Mouse (Mus musculus): ENCODE results near the gene Tspan2.
A peak's percentile ranks its signal among the peaks of the same experiment; 100 is the strongest.

The Tspan2 gene

DNA sequence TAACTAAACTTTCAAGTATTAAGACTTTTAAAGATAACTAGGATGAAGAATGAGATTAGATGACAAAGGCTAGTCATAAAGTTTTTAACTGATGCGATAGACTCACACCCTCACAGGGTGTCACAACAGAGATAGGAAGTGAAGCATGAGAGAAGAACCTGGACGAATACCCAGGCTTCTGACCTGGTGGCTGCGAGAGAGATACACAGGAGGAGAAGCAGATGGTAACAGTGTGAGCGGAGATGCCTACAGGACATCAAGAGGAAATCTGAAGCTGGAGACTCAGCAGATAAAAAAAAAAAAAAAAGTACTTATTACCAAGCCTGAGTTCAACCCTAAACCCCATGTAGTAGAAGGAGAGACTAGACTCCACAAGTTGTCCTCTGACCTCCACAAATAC is 38.7 kb downstream of the Tspan2 start:
- no peak for DNase-seq (ENCODE audit: low spot score)

- DNase-seq (ENCODE audit: low spot score) = no peak
Measured at GRCm38 (mm10) chr3:102782618-102783017, 48.3 kb downstream of the Tspan2 start, which contains the start of gene Tshb. Gene Tshb (minus strand): TSS chr3:102782718.

- DNase-seq (ENCODE audit: low spot score) = no peak
Measured at GRCm38 (mm10) chr3:102787369-102787768, 53.0 kb downstream of the Tspan2 start.

- DNase-seq (ENCODE audit: low spot score) = peak; percentile 86
Measured at GRCm38 (mm10) chr3:102803937-102804336, 69.6 kb downstream of the Tspan2 start.

DNA sequence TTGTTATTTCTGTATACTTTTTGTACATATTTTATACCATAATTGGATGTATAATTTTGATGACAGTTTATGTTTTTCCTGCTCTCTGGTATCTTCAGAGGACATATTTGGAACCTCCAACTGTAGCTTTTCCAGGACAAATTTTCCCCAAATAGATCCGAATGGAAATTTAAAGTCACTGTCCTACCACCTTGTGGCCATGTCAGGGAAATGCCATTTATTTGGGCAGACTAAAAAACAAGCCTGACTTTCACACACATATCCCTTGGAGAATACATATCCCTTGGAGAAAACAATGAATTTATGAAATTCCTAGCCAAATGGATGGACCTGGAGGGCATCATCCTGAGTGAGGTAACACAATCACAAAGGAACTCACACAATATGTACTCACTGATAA is 108.1 kb downstream of the Tspan2 start:
- DNase-seq (ENCODE audit: low spot score) = no peak

DNA sequence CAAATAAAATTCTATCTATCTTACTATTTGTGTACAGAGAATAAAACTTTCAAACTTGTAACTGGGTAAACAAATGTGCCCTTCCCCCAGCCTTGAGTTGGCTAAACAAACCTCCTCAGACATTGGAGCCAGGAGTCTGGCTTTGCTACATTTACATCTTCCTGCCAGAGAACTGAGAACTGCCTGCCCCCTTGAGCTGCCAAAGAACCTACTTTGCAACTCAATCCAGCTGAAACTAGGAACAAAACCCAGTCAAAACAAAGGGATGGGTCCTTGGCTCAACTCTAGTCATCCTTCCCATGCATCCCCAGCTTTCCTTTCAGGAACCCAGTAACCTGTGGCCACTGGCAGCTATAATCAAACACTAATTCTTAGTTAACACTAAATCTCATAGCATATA is 114.3 kb downstream of the Tspan2 start:
- DNase-seq (ENCODE audit: low spot score) = no peak
